Mouse (Mus musculus): ENCODE measurements at regions not wholly inside any gene's neighbourhood (a gene's known extent, or its start where the extent isn't known, plus 50 kb on each side); places are given as distances from the start of the nearest gene placed in this dataset.

DNA sequence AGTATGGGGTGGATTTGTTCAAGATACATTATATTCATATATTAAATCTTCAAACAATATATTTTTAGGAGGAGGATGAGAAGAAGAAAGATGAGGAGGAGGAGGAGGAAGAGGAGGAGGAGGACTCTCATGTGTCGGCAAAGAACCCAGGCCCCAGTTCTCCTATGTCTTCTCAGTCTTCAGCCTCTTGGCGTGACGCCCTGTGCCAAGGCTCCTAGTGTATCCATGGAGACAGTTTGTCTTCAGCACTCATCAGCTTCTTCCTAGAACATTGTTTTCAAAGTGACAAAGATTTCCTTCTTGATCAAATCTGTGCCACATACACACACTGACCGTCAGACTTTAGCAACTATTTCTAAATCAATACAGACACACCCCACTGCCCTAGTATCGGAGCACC, 156.4 kb upstream of the Tox3 start:
- H3K9me3 ChIP-seq (replicated peaks; ENCODE audit: low read length): no peaks in the 10 kb centered on the region
- H3K79me2 ChIP-seq (replicated peaks; ENCODE audit: control insufficient read depth, extremely low read depth, insufficient read depth, poor library complexity, severe bottlenecking): no peaks in the 10 kb centered on the region
- no peak overlapping the region for H3K4me2 ChIP-seq (ENCODE audit: insufficient read depth, low read depth, poor library complexity, severe bottlenecking)
- H3K4me1 ChIP-seq (ENCODE audit: control insufficient read depth in 1 of 2, insufficient read depth in 2 of 2): no peaks in the 10 kb centered on the region
- in situ Hi-C loops (cut with MboI; ENCODE audit: low pct_ligation_motif_present, low pct_unique_long_range_greater_than_20kb, low sequenced_read_pairs): no loop called here
- dilution Hi-C loops (cut with MboI; ENCODE audit: extremely low pct_ligation_motif_present, extremely low pct_unique_long_range_greater_than_20kb, low sequenced_read_pairs): no loop called here
- H3K27me3 ChIP-seq (replicated peaks): no peaks in the 10 kb centered on the region
- no peak for DNase-seq (ENCODE audit: extremely low read depth)
- no peak overlapping the region for H3K27ac ChIP-seq (ENCODE audit: insufficient read depth, low read depth)
- H3K36me3 ChIP-seq (replicated peaks in 1 of 2; ENCODE audit: control insufficient read depth in 1 of 2, insufficient read depth in 1 of 2, low read length in 1 of 2): no peaks in the 10 kb centered on the region
- no peak overlapping the region for H3K9ac ChIP-seq (ENCODE audit: insufficient read depth, low read depth)
- TF ChIP-seq MAX (IDR thresholded peaks at IDR 0.05; ENCODE audit: low read length) (no peak), CTCF (conservative IDR thresholded peaks at IDR 0.05 in 1 of 2, IDR thresholded peaks at IDR 0.05 in 1 of 2; ENCODE audit: low read depth in 2 of 2, low read length in 2 of 2) (no peak), ZMIZ1 (IDR thresholded peaks at IDR 0.05; ENCODE audit: low read depth, low read length) (no peak), ZC3H11A (IDR thresholded peaks at IDR 0.05; ENCODE audit: low read depth, low read length) (no peak), UBTF (IDR thresholded peaks at IDR 0.05; ENCODE audit: low read depth, low read length) (no peak), E2F4 (IDR thresholded peaks at IDR 0.05; ENCODE audit: insufficient replicate concordance, low read depth, low read length) (no peak), ELF1 (IDR thresholded peaks at IDR 0.05; ENCODE audit: low read depth, low read length) (no peak), CHD1 (IDR thresholded peaks at IDR 0.05; ENCODE audit: low read depth, low read length) (no peak), SMC3 (IDR thresholded peaks at IDR 0.05; ENCODE audit: low read depth, low read length) (no peak), PAX5 (IDR thresholded peaks at IDR 0.05; ENCODE audit: low read length) (no peak), GABPA (IDR thresholded peaks at IDR 0.05; ENCODE audit: insufficient replicate concordance, low read depth, low read length) (no peak), TBP (conservative IDR thresholded peaks at IDR 0.05; ENCODE audit: low read depth, low read length) (no peak), USF2 (conservative IDR thresholded peaks at IDR 0.05; ENCODE audit: low read depth, low read length) (no peak), MAZ (IDR thresholded peaks at IDR 0.05; ENCODE audit: low read depth, low read length) (no peak), POLR2A (IDR thresholded peaks at IDR 0.05; ENCODE audit: low read depth, low read length) (no peak)
- no peak overlapping the region for H3K4me3 ChIP-seq (replicated peaks in 1 of 3; ENCODE audit: low read depth in 2 of 3, low read length in 2 of 3, poor library complexity in 1 of 3)

DNA sequence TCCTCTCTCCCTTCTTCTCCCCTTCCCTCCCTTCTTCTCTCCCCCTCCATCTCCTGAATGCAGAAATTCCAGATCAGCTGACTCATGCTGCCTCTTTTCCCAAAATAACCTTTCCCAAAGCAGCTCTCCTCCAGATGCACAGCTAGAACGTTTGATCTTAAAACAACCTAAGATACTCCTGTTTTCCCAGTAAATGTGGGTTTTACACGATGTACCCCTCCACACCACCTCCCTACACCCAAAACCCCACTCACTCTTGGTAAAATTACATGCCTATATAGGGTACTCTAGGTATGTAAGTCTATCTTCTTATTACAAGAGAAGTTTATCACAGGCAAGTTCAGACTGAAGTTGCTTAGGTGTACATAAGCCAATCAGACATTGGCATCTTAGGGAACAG, 155.2 kb upstream of the Tox3 start:
- Histone ChIP-seq H3K27ac (ENCODE audit: insufficient read depth, low read depth) (no peak overlapping the region), H3K4me2 (ENCODE audit: insufficient read depth, low read depth, poor library complexity, severe bottlenecking) (no peak overlapping the region), H3K9ac (ENCODE audit: insufficient read depth, low read depth) (no peak overlapping the region), H3K4me3 (replicated peaks in 1 of 3; ENCODE audit: low read depth in 2 of 3, low read length in 2 of 3, poor library complexity in 1 of 3) (no peak overlapping the region), H3K27me3 (replicated peaks) (no peaks in the 10 kb centered on the region), H3K36me3 (replicated peaks in 1 of 2; ENCODE audit: control insufficient read depth in 1 of 2, insufficient read depth in 1 of 2, low read length in 1 of 2) (no peaks in the 10 kb centered on the region), H3K79me2 (replicated peaks; ENCODE audit: control insufficient read depth, extremely low read depth, insufficient read depth, poor library complexity, severe bottlenecking) (no peaks in the 10 kb centered on the region), H3K9me3 (replicated peaks; ENCODE audit: low read length) (no peaks in the 10 kb centered on the region), H3K4me1 (ENCODE audit: control insufficient read depth in 1 of 2, insufficient read depth in 2 of 2) (no peaks in the 10 kb centered on the region)
- TF ChIP-seq MEF2A (IDR thresholded peaks at IDR 0.05; ENCODE audit: borderline replicate concordance, low read depth, low read length): no peak
- no peak for TF ChIP-seq RCOR1 (conservative IDR thresholded peaks at IDR 0.05; ENCODE audit: low read depth, low read length)
- TF ChIP-seq ETS1 (conservative IDR thresholded peaks at IDR 0.05; ENCODE audit: low read depth, low read length): no peak
- no peak for TF ChIP-seq JUND (conservative IDR thresholded peaks at IDR 0.05; ENCODE audit: low read depth, low read length)
- no peak for TF ChIP-seq MAFK (IDR thresholded peaks at IDR 0.05; ENCODE audit: insufficient replicate concordance, low read length)
- no peak for DNase-seq (ENCODE audit: extremely low read depth)
- in situ Hi-C loops (cut with MboI; ENCODE audit: low pct_ligation_motif_present, low pct_unique_long_range_greater_than_20kb, low sequenced_read_pairs): no loop called here
- dilution Hi-C loops (cut with MboI; ENCODE audit: extremely low pct_ligation_motif_present, extremely low pct_unique_long_range_greater_than_20kb, low sequenced_read_pairs): no loop called here

Data from CH12.LX (cell line).